Comparison of ENCODE assay signal across 11 mouse cellular contexts in genomic region chr8:111735791-111736190, GRCm38 (mm10). TPM values are rescaled to one million over a fixed set of nuclear protein-coding genes. Genes with fewer than 3 reads are reported as not detected.
DNase-seq lines count a peak whose midpoint lies in the region; ATAC-seq lines count a peak whose summit lies in the region.
"Had no signal": no experiment of that assay in that cellular context is flagged by ENCODE, and none has a peak within 500 bp of the region (broad histone marks: within the 10 kb centered on the region; RNA-seq: fewer than 3 reads in every experiment).

No protein-coding gene starts in this region.

- H3K4me1 ChIP-seq in heart, embryonic 14.5 days (ENCODE audit: control insufficient read depth in 2 of 2, insufficient read depth in 2 of 2, low read length in 2 of 2), result peaks cover 69 to 86% of the 10 kb centered on the region in 2 experiments
- H3K4me1 ChIP-seq in limb, embryonic 10.5 days, result peaks cover 90% of the 10 kb centered on the region

- H3K9ac ChIP-seq in heart, embryonic 14.5 days (ENCODE audit: low read length), result peak overlapping the region; percentile 40; the same call in 1 of the 2 replicates

- H3K36me3 ChIP-seq in heart, embryonic 14.5 days (ENCODE audit: control insufficient read depth, insufficient read depth, low read length), result 0 out of 2 replicates have a peak, but pooled peaks cover 7% of the 10 kb centered on the region
- H3K36me3 ChIP-seq in limb, embryonic 10.5 days, result peaks cover 17% of the 10 kb centered on the region

- WGBS in heart, embryonic 14.5 days, result 61% methylated on average over 4 of the region's 4 CpGs
- 68% methylated on average over 4 of the region's 4 CpGs for WGBS in limb, embryonic 10.5 days

- no peak overlapping the region for H3K4me3 ChIP-seq in heart, embryonic 14.5 days (ENCODE audit: control insufficient read depth in 1 of 2, insufficient read depth in 1 of 2, low read depth in 1 of 2, low read length in 2 of 2)
- no peak overlapping the region for H3K4me3 ChIP-seq in limb, embryonic 10.5 days

- no peaks in the 10 kb centered on the region for H3K9me3 ChIP-seq in heart, embryonic 14.5 days (ENCODE audit: control insufficient read depth, low read length)
- no peaks in the 10 kb centered on the region for H3K9me3 ChIP-seq in limb, embryonic 10.5 days (replicated peaks)

- H3K4me2 ChIP-seq in heart, embryonic 14.5 days (ENCODE audit: low read length), result peak overlapping the region; percentile 48; the same call in 1 of the 2 replicates

- no peak for DNase-seq in heart, adult 18-20 months
- peak; percentile 2 for DNase-seq in thymus, postnatal 4 days
- no peak for DNase-seq in thymus, postnatal 0 days (ENCODE audit: low spot score)
- DNase-seq in limb, embryonic 10.5 days (ENCODE audit: low spot score), result no peak
- DNase-seq in frontal cortex, postnatal 10 days (ENCODE audit: low spot score in 2 of 2), result no peak
- DNase-seq in urinary bladder, postnatal 4 days (ENCODE audit: low spot score in 2 of 2), result no peak
- DNase-seq: thymus, adult 2 months had no signal

- peak overlapping the region; percentile 79 to 83 for H3K27ac ChIP-seq in heart, embryonic 14.5 days (replicated peaks in 1 of 2; ENCODE audit: control insufficient read depth in 1 of 2, insufficient read depth in 1 of 2, low read depth in 2 of 2, low read length in 2 of 2)
- H3K27ac ChIP-seq in limb, embryonic 10.5 days, result peak overlapping the region; percentile 93

- no peak for ATAC-seq in heart, embryonic 14.5 days (ENCODE audit: insufficient number of reproducible peaks, insufficient read depth, low FRiP score, low read depth)

- H3K27me3 ChIP-seq in heart, embryonic 14.5 days (ENCODE audit: control insufficient read depth, insufficient read depth, low read length), result no peaks in the 10 kb centered on the region
- H3K27me3 ChIP-seq in limb, embryonic 10.5 days (ENCODE audit: low read depth, poor library complexity, severe bottlenecking), result no peaks in the 10 kb centered on the region

RNA-seq across cellular contexts. Expression of gene Bcar1, which starts 7.8 kb away (rescaled TPM):
- polyA plus RNA-seq in heart, embryonic 14.5 days (2014; fragmentation: Nextera tagmentation; extraction: Ambion mirVana), result 49.5 and 50.8 TPM in 2 replicates
- 10 to 100 TPM; 18.9 to 19.1 TPM for total RNA-seq in heart, adult 18-20 months (2021)
- polyA plus RNA-seq in thymus, postnatal 0 days (2015; fragmentation: Nextera tagmentation; extraction: Ambion mirVana), result 4.1 TPM in 2 replicates
- 50.2 and 50.4 TPM in 2 replicates for polyA plus RNA-seq in limb, embryonic 10.5 days (2016; fragmentation: Nextera tagmentation; extraction: Ambion mirVana)

RNA-seq across cellular contexts. Expression of gene Ctrb1, which starts 45.0 kb away (rescaled TPM):
- not detected in 2 replicates for polyA plus RNA-seq in heart, embryonic 14.5 days (2014; fragmentation: Nextera tagmentation; extraction: Ambion mirVana)
- total RNA-seq in heart, adult 18-20 months (2021), result not detected
- 1.1 TPM in 2 replicates for polyA plus RNA-seq in thymus, postnatal 0 days (2015; fragmentation: Nextera tagmentation; extraction: Ambion mirVana)
- polyA plus RNA-seq in limb, embryonic 10.5 days (2016; fragmentation: Nextera tagmentation; extraction: Ambion mirVana), result not detected in 2 replicates
- total RNA-seq: MEL; neutrophil, adult 5-6 weeks had no signal
- polyA plus RNA-seq: limb, embryonic 11.5 days had no signal
